Mouse (Mus musculus): ENCODE measurements around the gene Spag9. TPM values are rescaled to one million over a fixed set of nuclear protein-coding genes. Genes with fewer than 3 reads are reported as not detected.

Spag9 gene
- 82.7 and 92.9 TPM in 2 replicates for polyA plus RNA-seq (2015; fragmentation: Nextera tagmentation; extraction: Ambion mirVana)

DNA sequence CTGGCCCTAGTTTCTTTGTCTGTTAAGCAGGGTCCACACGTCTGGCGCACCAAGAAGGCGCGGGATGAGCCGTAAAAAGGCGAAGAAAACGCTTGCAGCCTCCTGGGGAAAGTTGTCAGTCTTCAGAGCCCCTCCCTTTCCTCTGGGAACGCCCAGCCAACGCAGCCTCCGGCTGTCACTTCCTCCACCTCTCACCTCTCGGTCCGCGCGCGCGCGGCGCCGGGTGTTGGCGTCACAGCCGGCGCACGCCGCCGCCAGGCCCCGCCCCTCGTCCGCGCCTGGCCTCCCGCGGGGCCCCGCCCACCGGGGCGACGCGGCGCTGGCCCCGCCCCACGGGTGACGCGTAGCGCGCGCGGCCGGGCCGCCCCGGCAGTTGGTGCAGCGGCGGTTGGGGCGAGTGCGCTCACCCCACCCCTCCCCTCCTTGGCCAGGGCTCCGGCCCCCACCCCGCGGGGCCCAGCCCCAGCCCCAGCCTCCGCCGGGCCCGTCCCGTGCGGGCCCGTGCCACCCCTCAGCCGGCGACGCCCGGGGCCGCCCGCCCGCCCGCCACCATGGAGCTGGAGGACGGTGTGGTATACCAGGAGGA, at the start of gene Spag9:
Gene Spag9, plus strand, starts transcription at position 372 of the 586 bp plus-strand sequence.
- no peaks in the 10 kb centered on the region for H3K27me3 ChIP-seq (ENCODE audit: control insufficient read depth, insufficient read depth, low read depth, low read length)
- H3K9me3 ChIP-seq (replicated peaks; ENCODE audit: control insufficient read depth, low read length, poor library complexity, severe bottlenecking) = no peaks in the 10 kb centered on the region
- peak within 1 kb of the TSS; percentile 93 for H3K27ac ChIP-seq (ENCODE audit: low read length)
- H3K4me3 ChIP-seq (ENCODE audit: low read depth, low read length) = peak within 1 kb of the TSS; percentile 78
- peak within 1 kb of the TSS; percentile 91 for H3K9ac ChIP-seq (ENCODE audit: low read depth, low read length)
- ATAC-seq = peak; percentile 93
- peaks cover 26% of the 10 kb centered on the region for H3K4me1 ChIP-seq (ENCODE audit: control insufficient read depth, insufficient read depth, low read length)
- no peaks in the 10 kb centered on the region for H3K36me3 ChIP-seq (ENCODE audit: control insufficient read depth, insufficient read depth, low read length)
- WGBS = 0% methylated on average over 29 of the region's 70 CpGs
- peak within 1 kb of the TSS; percentile 97 for H3K4me2 ChIP-seq (ENCODE audit: low read length)

DNA sequence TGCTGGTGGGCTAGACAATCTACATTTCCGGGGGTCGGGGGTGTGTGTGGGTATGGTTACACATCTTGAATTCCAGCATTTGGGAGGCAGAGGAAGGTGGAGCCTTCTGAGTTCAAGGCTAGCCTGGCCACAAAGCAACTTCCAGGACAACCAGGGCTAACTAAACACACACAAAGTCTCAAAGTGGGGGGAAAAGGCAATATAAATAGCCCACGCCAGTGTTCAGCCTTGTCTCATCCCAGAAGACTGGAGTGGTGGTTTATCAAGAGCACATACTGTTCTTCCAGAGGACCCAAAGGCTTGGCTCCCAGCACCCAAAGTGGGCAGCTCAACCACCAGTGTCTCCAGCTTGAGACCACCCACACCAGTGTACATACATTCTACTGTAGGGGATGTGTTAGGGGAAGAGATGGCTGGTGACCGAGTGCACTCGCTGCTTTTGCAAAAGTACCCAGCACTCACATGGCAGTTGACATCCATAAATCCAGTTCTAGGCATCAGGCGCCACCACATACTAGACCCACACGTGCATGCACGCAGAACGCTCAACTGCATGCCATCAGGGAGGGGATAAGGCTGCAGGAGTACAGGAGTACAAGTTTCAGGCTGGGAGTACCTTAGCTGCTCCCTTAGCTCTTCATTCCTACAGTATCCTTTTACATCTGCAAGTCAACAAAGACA, 46.9 kb upstream of the Spag9 start:
- no peak overlapping the region for H3K9ac ChIP-seq (ENCODE audit: low read depth, low read length)
- 96% methylated on average over 9 of the region's 9 CpGs for WGBS
- no peak overlapping the region for H3K27ac ChIP-seq (ENCODE audit: low read length)
- H3K27me3 ChIP-seq (ENCODE audit: control insufficient read depth, insufficient read depth, low read depth, low read length) = no peaks in the 10 kb centered on the region
- H3K36me3 ChIP-seq (ENCODE audit: control insufficient read depth, insufficient read depth, low read length) = peaks cover 9% of the 10 kb centered on the region
- ATAC-seq = no peak
- no peaks in the 10 kb centered on the region for H3K9me3 ChIP-seq (replicated peaks; ENCODE audit: control insufficient read depth, low read length, poor library complexity, severe bottlenecking)
- no peak overlapping the region for H3K4me2 ChIP-seq (ENCODE audit: low read length)
- no peak overlapping the region for H3K4me3 ChIP-seq (ENCODE audit: low read depth, low read length)
- peaks cover 2% of the 10 kb centered on the region; the same call in 1 of the 2 replicates for H3K4me1 ChIP-seq (ENCODE audit: control insufficient read depth, insufficient read depth, low read length)

DNA sequence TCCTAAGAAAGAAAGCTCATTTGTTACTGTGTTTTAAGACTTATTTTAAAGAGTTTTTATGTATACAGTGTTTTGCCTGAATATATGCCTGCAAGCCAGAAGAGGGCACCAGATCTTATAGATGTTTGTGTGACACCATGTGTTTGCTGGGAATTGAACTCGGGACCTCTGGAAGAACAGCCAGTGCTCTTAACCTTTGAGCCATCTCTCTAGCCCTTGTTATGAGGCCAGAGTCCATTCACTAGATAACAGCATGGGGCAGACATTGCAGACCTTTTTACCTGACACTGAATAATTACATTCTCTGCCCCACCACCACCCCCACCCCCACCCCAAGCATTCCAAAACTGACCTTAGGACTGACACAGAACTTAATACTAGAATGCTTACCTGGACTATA, 45.8 kb upstream of the Spag9 start:
- peaks cover 7% of the 10 kb centered on the region for H3K4me1 ChIP-seq (ENCODE audit: control insufficient read depth, insufficient read depth, low read length)
- H3K4me2 ChIP-seq (ENCODE audit: low read length) = no peak overlapping the region
- ATAC-seq = no peak
- no peak overlapping the region for H3K4me3 ChIP-seq (ENCODE audit: low read depth, low read length)
- H3K27ac ChIP-seq (ENCODE audit: low read length) = no peak overlapping the region
- H3K9me3 ChIP-seq (replicated peaks; ENCODE audit: control insufficient read depth, low read length, poor library complexity, severe bottlenecking) = no peaks in the 10 kb centered on the region
- H3K27me3 ChIP-seq (ENCODE audit: control insufficient read depth, insufficient read depth, low read depth, low read length) = no peaks in the 10 kb centered on the region
- WGBS = 90% methylated on average over 1 of the region's 1 CpGs
- peaks cover 9% of the 10 kb centered on the region for H3K36me3 ChIP-seq (ENCODE audit: control insufficient read depth, insufficient read depth, low read length)
- H3K9ac ChIP-seq (ENCODE audit: low read depth, low read length) = no peak overlapping the region

DNA sequence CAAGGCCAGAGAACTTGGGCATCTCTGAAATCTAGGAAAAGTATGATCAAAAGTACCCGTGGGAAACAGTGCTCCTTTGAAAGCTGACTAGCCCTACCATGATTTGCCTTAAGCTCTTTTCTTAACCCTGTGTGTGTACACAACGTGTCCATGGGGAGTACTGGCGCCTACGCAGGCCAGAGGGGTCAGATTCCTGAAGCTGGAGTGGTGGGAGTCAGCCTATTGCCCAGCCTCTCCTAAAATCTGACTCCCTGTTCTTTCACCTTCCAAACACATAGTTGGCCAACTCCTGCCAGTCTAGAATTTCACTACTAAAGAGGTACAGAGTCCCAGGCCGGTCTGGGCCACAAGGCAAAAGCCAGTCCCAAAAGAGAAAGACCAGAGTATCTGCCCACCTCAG, 43.5 kb upstream of the Spag9 start:
- ATAC-seq = no peak
- Histone ChIP-seq H3K9me3 (replicated peaks; ENCODE audit: control insufficient read depth, low read length, poor library complexity, severe bottlenecking) (no peaks in the 10 kb centered on the region), H3K27ac (ENCODE audit: low read length) (no peak overlapping the region), H3K9ac (ENCODE audit: low read depth, low read length) (no peak overlapping the region), H3K27me3 (ENCODE audit: control insufficient read depth, insufficient read depth, low read depth, low read length) (no peaks in the 10 kb centered on the region), H3K36me3 (ENCODE audit: control insufficient read depth, insufficient read depth, low read length) (peaks cover 9% of the 10 kb centered on the region), H3K4me2 (ENCODE audit: low read length) (no peak overlapping the region), H3K4me3 (ENCODE audit: low read depth, low read length) (no peak overlapping the region), H3K4me1 (ENCODE audit: control insufficient read depth, insufficient read depth, low read length) (peaks cover 14% of the 10 kb centered on the region)
- WGBS = 64% methylated on average over 5 of the region's 5 CpGs

DNA sequence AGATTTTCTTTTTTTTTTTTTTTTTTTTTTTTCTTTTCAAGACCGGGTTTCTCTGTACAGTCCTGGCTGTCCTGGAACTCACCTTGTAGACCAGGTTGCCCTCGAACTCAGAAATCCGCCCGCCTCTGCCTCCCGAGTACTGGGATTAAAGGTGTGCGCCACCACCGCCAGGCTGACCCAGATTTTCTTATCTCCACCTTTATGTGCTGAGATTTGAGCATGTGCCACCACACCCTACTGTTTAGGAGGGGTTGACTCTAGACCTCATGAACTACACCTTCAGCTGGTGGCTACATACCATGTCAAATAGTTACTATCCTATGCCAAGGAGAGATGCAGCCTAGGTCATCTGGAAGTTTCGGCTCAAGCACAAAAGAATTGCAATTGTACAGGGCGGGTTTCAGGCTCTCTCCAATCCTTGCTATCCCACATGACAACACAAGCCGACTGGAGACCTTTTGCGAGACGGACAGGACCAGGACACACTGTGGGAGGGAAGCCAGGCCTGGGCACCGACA, 41.1 kb upstream of the Spag9 start:
- H3K27me3 ChIP-seq (ENCODE audit: control insufficient read depth, insufficient read depth, low read depth, low read length) = no peaks in the 10 kb centered on the region
- peak overlapping the region; percentile 62 for H3K4me3 ChIP-seq (ENCODE audit: low read depth, low read length)
- 47% methylated on average over 13 of the region's 13 CpGs for WGBS
- H3K36me3 ChIP-seq (ENCODE audit: control insufficient read depth, insufficient read depth, low read length) = peaks cover 15% of the 10 kb centered on the region
- no peaks in the 10 kb centered on the region for H3K9me3 ChIP-seq (replicated peaks; ENCODE audit: control insufficient read depth, low read length, poor library complexity, severe bottlenecking)
- peaks cover 14% of the 10 kb centered on the region for H3K4me1 ChIP-seq (ENCODE audit: control insufficient read depth, insufficient read depth, low read length)
- H3K27ac ChIP-seq (ENCODE audit: low read length) = peak overlapping the region; percentile 82; the same call in 1 of the 2 replicates
- no peak; the same call in 1 of the 2 replicates for ATAC-seq
- H3K4me2 ChIP-seq (ENCODE audit: low read length) = peak overlapping the region; percentile 94
- H3K9ac ChIP-seq (ENCODE audit: low read depth, low read length) = peak overlapping the region; percentile 82

DNA sequence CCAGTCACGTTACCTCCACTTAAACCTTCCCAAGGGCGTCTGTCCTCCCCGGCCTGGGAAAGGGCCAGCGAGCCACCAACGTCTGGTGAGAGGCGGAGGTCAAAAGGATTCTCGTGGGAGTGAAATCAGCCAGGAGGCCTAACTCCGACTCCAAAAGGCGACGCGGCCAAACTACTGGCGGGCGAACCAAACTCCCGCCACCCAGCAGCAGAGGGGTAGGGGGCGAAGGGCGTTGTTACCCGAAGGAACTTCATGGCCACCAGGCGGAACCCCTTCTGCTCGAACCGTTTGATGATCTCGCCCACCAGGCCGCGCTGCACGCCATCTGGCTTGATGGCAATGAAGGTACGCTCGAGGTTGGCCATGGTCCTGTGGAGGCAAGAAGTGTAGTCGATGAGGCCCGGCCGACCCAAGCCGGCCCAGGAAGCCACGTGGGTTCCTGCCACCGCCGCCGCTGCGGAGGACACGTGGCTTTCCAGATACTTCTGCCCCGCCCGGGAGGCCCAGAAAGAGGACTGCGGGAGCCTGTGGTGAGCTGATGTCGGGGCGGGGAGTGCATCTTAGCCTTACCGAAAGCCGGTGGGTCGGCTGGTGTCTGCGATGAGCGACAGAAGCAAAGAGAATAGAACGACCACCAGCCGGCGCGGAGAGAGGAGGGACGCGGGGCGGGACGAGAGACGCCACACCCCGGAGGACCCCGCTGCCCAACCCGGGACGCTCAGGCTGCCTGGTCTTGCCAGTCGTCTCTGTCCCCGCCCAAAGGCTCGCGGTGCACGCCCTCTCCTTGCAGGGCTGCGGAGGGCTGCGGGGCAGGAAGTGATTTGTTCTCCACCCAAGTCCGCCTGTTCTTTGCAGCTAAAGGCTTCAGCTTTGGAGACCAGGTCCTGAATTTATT, 40.4 kb upstream of the Spag9 start:
- peak overlapping the region; percentile 82 for H3K27ac ChIP-seq (ENCODE audit: low read length)
- H3K27me3 ChIP-seq (ENCODE audit: control insufficient read depth, insufficient read depth, low read depth, low read length) = no peaks in the 10 kb centered on the region
- peaks cover 17% of the 10 kb centered on the region for H3K36me3 ChIP-seq (ENCODE audit: control insufficient read depth, insufficient read depth, low read length)
- H3K4me2 ChIP-seq (ENCODE audit: low read length) = peak overlapping the region; percentile 94
- H3K9me3 ChIP-seq (replicated peaks; ENCODE audit: control insufficient read depth, low read length, poor library complexity, severe bottlenecking) = no peaks in the 10 kb centered on the region
- peaks cover 14% of the 10 kb centered on the region for H3K4me1 ChIP-seq (ENCODE audit: control insufficient read depth, insufficient read depth, low read length)
- WGBS = under 1% methylated on average over 60 of the region's 67 CpGs
- H3K4me3 ChIP-seq (ENCODE audit: low read depth, low read length) = peak overlapping the region; percentile 62
- H3K9ac ChIP-seq (ENCODE audit: low read depth, low read length) = peak overlapping the region; percentile 82
- peak; percentile 95 for ATAC-seq

DNA sequence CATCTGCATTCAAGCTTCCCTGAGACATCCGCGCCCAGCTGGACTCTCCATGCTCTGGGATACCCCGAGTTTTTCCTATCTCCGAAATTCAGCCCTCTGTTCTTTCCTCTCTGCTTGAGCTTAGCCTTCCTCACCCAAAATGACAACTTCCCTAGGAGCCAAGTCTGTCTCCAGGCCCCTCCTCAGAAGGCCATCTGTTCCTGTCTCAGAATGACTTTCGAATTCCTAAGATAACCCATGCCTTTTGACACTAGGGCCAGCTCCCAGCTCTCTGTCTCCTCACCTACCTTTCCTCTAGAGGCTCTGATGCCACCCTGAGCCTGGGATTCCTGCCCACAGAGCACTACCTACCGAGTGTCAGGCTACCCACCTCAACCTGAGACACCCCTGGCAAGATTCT, 39.7 kb upstream of the Spag9 start, which contains the start of gene Nme2:
Gene Nme2, minus strand, starts transcription at position 101 of the 400 bp plus-strand sequence.
- Histone ChIP-seq H3K9me3 (replicated peaks; ENCODE audit: control insufficient read depth, low read length, poor library complexity, severe bottlenecking) (no peaks in the 10 kb centered on the region), H3K4me3 (ENCODE audit: low read depth, low read length) (peak within 1 kb of the TSS; percentile 62), H3K36me3 (ENCODE audit: control insufficient read depth, insufficient read depth, low read length) (peaks cover 22% of the 10 kb centered on the region), H3K4me1 (ENCODE audit: control insufficient read depth, insufficient read depth, low read length) (peaks cover 14% of the 10 kb centered on the region), H3K9ac (ENCODE audit: low read depth, low read length) (peak within 1 kb of the TSS; percentile 82), H3K27ac (ENCODE audit: low read length) (peak within 1 kb of the TSS; percentile 82), H3K4me2 (ENCODE audit: low read length) (peak within 1 kb of the TSS; percentile 94), H3K27me3 (ENCODE audit: control insufficient read depth, insufficient read depth, low read depth, low read length) (no peaks in the 10 kb centered on the region)
- WGBS = 9% methylated on average over 6 of the region's 6 CpGs
- 0 out of 2 replicates have a peak, but pooled peaks have one; percentile 10 for ATAC-seq

DNA sequence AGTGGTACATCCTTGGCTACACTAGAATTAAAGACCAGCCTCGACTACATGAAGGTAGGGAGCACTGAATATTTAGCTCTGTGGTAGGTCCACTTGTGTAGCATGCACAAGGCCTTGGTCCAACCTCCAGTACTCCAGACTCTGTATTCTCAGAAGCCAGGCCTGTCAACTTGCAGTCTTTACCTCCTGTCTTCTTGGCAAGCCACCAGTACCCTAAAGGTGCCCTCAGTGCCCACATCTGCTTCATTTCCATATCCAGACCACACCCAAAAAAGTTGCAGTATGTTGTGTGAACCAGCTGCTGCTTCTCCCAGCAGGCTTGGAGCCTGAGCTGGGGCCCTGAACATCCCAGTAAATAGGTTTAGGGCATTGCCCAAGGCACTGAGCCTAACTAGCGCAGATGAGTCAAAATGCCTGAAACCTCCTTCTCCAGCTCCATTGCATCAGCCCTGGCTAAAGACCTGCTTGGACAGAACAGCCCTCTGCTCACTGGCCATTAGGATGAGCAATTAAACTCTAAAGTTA, 38.8 kb upstream of the Spag9 start:
- no peaks in the 10 kb centered on the region for H3K9me3 ChIP-seq (replicated peaks; ENCODE audit: control insufficient read depth, low read length, poor library complexity, severe bottlenecking)
- H3K27ac ChIP-seq (ENCODE audit: low read length) = no peak overlapping the region
- peaks cover 26% of the 10 kb centered on the region for H3K36me3 ChIP-seq (ENCODE audit: control insufficient read depth, insufficient read depth, low read length)
- no peak overlapping the region for H3K4me2 ChIP-seq (ENCODE audit: low read length)
- ATAC-seq = no peak
- no peaks in the 10 kb centered on the region for H3K27me3 ChIP-seq (ENCODE audit: control insufficient read depth, insufficient read depth, low read depth, low read length)
- WGBS = 86% methylated on average over 2 of the region's 2 CpGs
- peaks cover 14% of the 10 kb centered on the region for H3K4me1 ChIP-seq (ENCODE audit: control insufficient read depth, insufficient read depth, low read length)
- no peak overlapping the region for H3K9ac ChIP-seq (ENCODE audit: low read depth, low read length)
- H3K4me3 ChIP-seq (ENCODE audit: low read depth, low read length) = no peak overlapping the region
